Mouse (Mus musculus) embryonic facial prominence, embryonic 14.5 days (tissue): Measurements from ENCODE around the gene Vangl1. TPM values are rescaled to one million over a fixed set of nuclear protein-coding genes. Genes with fewer than 3 reads are reported as not detected.

Source experiments
- ATAC-seq: fragments of 200-750 bp; cut with Nextera tagmentation; 2 replicates; pipeline ENCODE4 v1.8.0; 2017; ENCODE audit warnings: low read depth, moderate number of reproducible peaks, moderate TSS enrichment
- DNase-seq: peaks from one replicate; pipeline ENCODE4 v3.0.0-alpha.2; 2015; ENCODE audit warnings: low spot score
- H3K27ac ChIP-seq: fragments of 300-500 bp; sonication (generic); replicated peaks from 2 replicates; pipeline ENCODE4 v1.5.1; 2014; ENCODE audit warnings: low read depth, mild to moderate bottlenecking, low read length, moderate library complexity
- H3K27me3 ChIP-seq: fragments of 300-500 bp; sonication (generic); replicated peaks from 2 replicates; pipeline ENCODE4 v1.6.1; 2014; ENCODE audit warnings: low read length; ENCODE audit not compliant: control insufficient read depth, insufficient read depth
- H3K36me3 ChIP-seq: fragments of 300-500 bp; sonication (generic); 2 replicates; pipeline ENCODE4 v1.6.1; 2014; ENCODE audit warnings: low read length, mixed read lengths; ENCODE audit not compliant: control insufficient read depth, insufficient read depth
- H3K4me1 ChIP-seq: fragments of 300-500 bp; sonication (generic); 2 replicates; pipeline ENCODE4 v1.6.1; 2014; ENCODE audit warnings: antibody characterized with exemption, low read length; ENCODE audit not compliant: control insufficient read depth, insufficient read depth
- H3K4me2 ChIP-seq: fragments of 300-500 bp; sonication (generic); 2 replicates; pipeline ENCODE4 v1.6.1; 2014; ENCODE audit warnings: low read depth, mild to moderate bottlenecking, low read length, moderate library complexity, mixed read lengths
- H3K4me3 ChIP-seq: fragments of 300-500 bp; sonication (generic); 2 replicates; pipeline ENCODE4 v1.5.1; 2014; ENCODE audit warnings: low read depth, mild to moderate bottlenecking, low read length
- H3K9ac ChIP-seq: fragments of 300-500 bp; sonication (generic); 2 replicates; pipeline ENCODE4 v1.6.1; 2014; ENCODE audit warnings: low read depth, mild to moderate bottlenecking, low read length, moderate library complexity, mixed read lengths
- H3K9me3 ChIP-seq: fragments of 300-500 bp; sonication (generic); 2 replicates; pipeline ENCODE4 v1.6.1; 2016; ENCODE audit warnings: low read length; ENCODE audit not compliant: control insufficient read depth
- WGBS: fragments of 180-500 bp; shearing (Covaris S2); extraction: QIAGEN DNeasy Blood & Tissue Kit; methylation state at CpG from one replicate; pipeline ENCODE4 v1.1.7; 2014; 5-methylcytosine and 5-hydroxymethylcytosine counted together
- polyA plus RNA-seq: library from polyadenylated mRNA; unstranded; fragments of >200 nt; fragmentation: Nextera tagmentation; extraction: Ambion mirVana; gene quantifications from 2 replicates; pipeline ENCODE4 v1.2.1, GENCODE M21; 2014

The Vangl1 gene
- polyA plus RNA-seq, 1 experiment from 2014 or later, result 20.8 TPM

DNA sequence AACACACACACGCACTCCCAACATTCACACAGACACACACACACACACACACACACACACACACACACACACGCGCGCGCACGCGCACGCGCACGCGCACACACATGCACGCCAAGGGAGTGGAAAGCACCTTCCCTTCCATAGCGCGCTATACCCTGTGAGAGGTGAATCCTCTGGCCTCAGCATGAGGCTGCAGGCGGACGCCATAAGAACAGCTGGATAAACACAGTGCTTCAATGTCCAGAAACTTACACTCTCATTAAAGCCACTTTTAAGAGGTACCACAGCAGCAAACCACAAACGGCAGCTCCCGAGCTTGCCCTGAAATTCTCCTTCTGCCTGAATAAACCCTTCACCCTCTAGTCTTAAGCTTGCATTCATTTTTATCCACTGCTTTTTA is 28.8 kb downstream of the Vangl1 start:
- no peaks in the 10 kb centered on the region for H3K9me3 ChIP-seq
- peak; percentile 68 for DNase-seq
- H3K4me3 ChIP-seq, result no peak overlapping the region
- 79% methylated on average over 17 of the region's 18 CpGs for WGBS
- H3K36me3 ChIP-seq, result no peaks in the 10 kb centered on the region
- H3K27ac ChIP-seq, result peak overlapping the region; percentile 63; the same call in 1 of the 2 replicates
- H3K9ac ChIP-seq, result no peak overlapping the region
- H3K4me2 ChIP-seq, result peak overlapping the region; percentile 2; the same call in 1 of the 2 replicates
- ATAC-seq, result peak; percentile 59; the same call in 1 of the 2 replicates
- peaks cover 11% of the 10 kb centered on the region for H3K4me1 ChIP-seq
- H3K27me3 ChIP-seq, result no peaks in the 10 kb centered on the region

- ATAC-seq, result no peak
- H3K27me3 ChIP-seq, result no peaks in the 10 kb centered on the region
- DNase-seq, result no peak
- H3K9ac ChIP-seq, result no peak overlapping the region
- no peak overlapping the region; the same call in 1 of the 2 replicates for H3K4me2 ChIP-seq
- H3K27ac ChIP-seq, result no peak overlapping the region
- 82% methylated on average over 8 of the region's 8 CpGs for WGBS
- no peaks in the 10 kb centered on the region for H3K9me3 ChIP-seq
- H3K4me3 ChIP-seq, result no peak overlapping the region
- H3K4me1 ChIP-seq, result peaks cover 23% of the 10 kb centered on the region
- no peaks in the 10 kb centered on the region for H3K36me3 ChIP-seq
Observed at GRCm38 (mm10) chr3:102174118-102174865, 30.2 kb downstream of the Vangl1 start.

- 20% methylated on average over 13 of the region's 13 CpGs for WGBS
- peak; percentile 98 for DNase-seq
- H3K36me3 ChIP-seq, result peaks cover 11% of the 10 kb centered on the region; the same call in 1 of the 2 replicates
- no peak overlapping the region; the same call in 1 of the 2 replicates for H3K4me2 ChIP-seq
- ATAC-seq, result peak; percentile 95
- no peaks in the 10 kb centered on the region for H3K9me3 ChIP-seq
- no peak overlapping the region for H3K9ac ChIP-seq
- H3K4me3 ChIP-seq, result no peak overlapping the region
- H3K27ac ChIP-seq, result peak overlapping the region; percentile 86
- H3K27me3 ChIP-seq, result no peaks in the 10 kb centered on the region
- peaks cover 30% of the 10 kb centered on the region for H3K4me1 ChIP-seq
Observed at GRCm38 (mm10) chr3:102169197-102169905, 35.1 kb downstream of the Vangl1 start.

- Histone ChIP-seq H3K27ac (no peak overlapping the region), H3K9ac (no peak overlapping the region), H3K27me3 (no peaks in the 10 kb centered on the region), H3K4me2 (0 out of 2 replicates have a peak overlapping the region, but pooled peaks have one; percentile 8), H3K36me3 (peaks cover 22% of the 10 kb centered on the region), H3K9me3 (no peaks in the 10 kb centered on the region), H3K4me3 (no peak overlapping the region), H3K4me1 (peaks cover 30% of the 10 kb centered on the region)
- WGBS, result 18% methylated on average over 10 of the region's 10 CpGs
- DNase-seq (no peak), ATAC-seq (no peak)
Observed at GRCm38 (mm10) chr3:102167555-102168210, 36.8 kb downstream of the Vangl1 start.

- H3K27ac ChIP-seq, result no peak overlapping the region
- no peak overlapping the region for H3K9ac ChIP-seq
- H3K9me3 ChIP-seq, result no peaks in the 10 kb centered on the region
- H3K36me3 ChIP-seq, result peaks cover 26% of the 10 kb centered on the region
- H3K4me2 ChIP-seq, result no peak overlapping the region
- H3K27me3 ChIP-seq, result no peaks in the 10 kb centered on the region
- WGBS, result 74% methylated on average over 8 of the region's 8 CpGs
- no peak overlapping the region for H3K4me3 ChIP-seq
- H3K4me1 ChIP-seq, result peaks cover 30% of the 10 kb centered on the region
- ATAC-seq (no peak), DNase-seq (no peak)
Observed at GRCm38 (mm10) chr3:102166794-102167193, 37.7 kb downstream of the Vangl1 start.

GRCm38 (mm10) chr3:102166287-102166620 is 38.2 kb downstream of the Vangl1 start:
- Histone ChIP-seq H3K4me3 (no peak overlapping the region), H3K27me3 (no peaks in the 10 kb centered on the region), H3K9ac (no peak overlapping the region), H3K27ac (0 out of 2 replicates have a peak overlapping the region, but pooled peaks have one; percentile 8), H3K4me2 (no peak overlapping the region), H3K36me3 (peaks cover 31% of the 10 kb centered on the region), H3K9me3 (no peaks in the 10 kb centered on the region), H3K4me1 (peaks cover 30% of the 10 kb centered on the region)
- ATAC-seq, result no peak
- no peak for DNase-seq
- 54% methylated on average over 4 of the region's 4 CpGs for WGBS

DNA sequence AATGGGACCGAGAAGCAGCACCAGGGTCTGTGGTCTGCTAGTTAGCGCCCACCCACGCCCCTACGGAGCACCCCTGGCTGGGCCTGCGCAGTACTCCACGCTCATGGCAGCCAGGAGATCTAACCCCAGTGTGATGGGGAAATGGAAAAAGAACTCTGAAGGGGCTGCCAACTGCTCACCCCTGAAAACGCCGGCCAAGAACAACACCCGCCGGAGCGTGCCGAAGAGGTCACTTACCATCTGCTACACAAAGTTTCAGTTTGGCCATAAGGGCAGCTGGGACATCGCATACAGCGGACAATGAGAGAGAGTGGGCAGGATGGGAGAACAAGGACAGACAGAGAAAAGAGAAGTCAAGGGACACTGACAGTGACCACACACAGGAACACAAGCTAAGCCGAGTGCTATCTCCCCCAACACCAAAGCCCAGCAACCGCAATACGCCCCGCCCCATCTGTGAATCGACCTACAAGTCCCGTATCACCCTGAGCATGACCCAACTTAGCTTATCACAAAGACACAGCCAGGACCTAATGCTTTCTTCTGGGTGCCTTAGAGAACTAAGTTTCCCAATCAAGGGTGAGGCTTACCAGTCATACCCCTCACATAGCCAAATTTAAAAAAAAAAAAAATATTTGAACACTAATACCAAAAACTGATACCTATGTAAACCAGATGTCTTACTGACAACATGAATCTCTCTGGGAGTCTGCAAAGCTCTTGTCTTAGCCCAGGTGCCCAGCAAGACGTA is 38.8 kb downstream of the Vangl1 start:
- H3K9ac ChIP-seq, result no peak overlapping the region
- peaks cover 30% of the 10 kb centered on the region for H3K4me1 ChIP-seq
- 78% methylated on average over 21 of the region's 21 CpGs for WGBS
- no peak for DNase-seq
- ATAC-seq, result no peak
- no peak overlapping the region for H3K4me3 ChIP-seq
- H3K4me2 ChIP-seq, result no peak overlapping the region
- H3K9me3 ChIP-seq, result no peaks in the 10 kb centered on the region
- H3K27me3 ChIP-seq, result no peaks in the 10 kb centered on the region
- peaks cover 37% of the 10 kb centered on the region for H3K36me3 ChIP-seq
- 0 out of 2 replicates have a peak overlapping the region, but pooled peaks have one; percentile 8 for H3K27ac ChIP-seq

GRCm38 (mm10) chr3:102164911-102165310 is 39.6 kb downstream of the Vangl1 start:
- Histone ChIP-seq H3K4me2 (no peak overlapping the region), H3K36me3 (peaks cover 40% of the 10 kb centered on the region), H3K9me3 (no peaks in the 10 kb centered on the region), H3K27ac (no peak overlapping the region), H3K4me3 (no peak overlapping the region), H3K9ac (no peak overlapping the region), H3K4me1 (peaks cover 24% of the 10 kb centered on the region), H3K27me3 (no peaks in the 10 kb centered on the region)
- DNase-seq (no peak), ATAC-seq (no peak)
- 53% methylated on average over 4 of the region's 4 CpGs for WGBS
